Mouse (Mus musculus) adrenal gland, postnatal 10 days (tissue): ENCODE data around the gene Aar2. TPM values are rescaled to one million over a fixed set of nuclear protein-coding genes. Genes with fewer than 3 reads are reported as not detected.

ENCODE experiments used
- total RNA-seq, 2 experiments: library from RNA; stranded (reverse); gene quantifications; 2 replicates each; pipeline ENCODE4 v1.2.3; 2021

Aar2 gene
- total RNA-seq, 2 experiments from 2014 or later, result 27.2 TPM

Other genes starting within 250 kb of the Aar2 start
- gene Cnbd2, start 235.3 kb upstream of the Aar2 start, total RNA-seq, result 1 to 10 TPM; 1.5 to 2.0 TPM
- gene Scand1, start 234.9 kb upstream of the Aar2 start, total RNA-seq, result 10 to 100 TPM; 96.3 to 98.8 TPM
- gene Epb41l1, start 126.7 kb upstream of the Aar2 start, total RNA-seq, result 10 to 100 TPM; 41.5 to 56.4 TPM
- 10 to 100 TPM; 36.9 to 40.3 TPM for gene Dlgap4, start 66.1 kb downstream of the Aar2 start, total RNA-seq
- 10 to 100 TPM; 67.9 to 90.2 TPM for gene Myl9, start 227.8 kb downstream of the Aar2 start, total RNA-seq